Mouse (Mus musculus) hindbrain, embryonic 16.5 days (tissue): ENCODE results near the gene Diaph2. TPM values are rescaled to one million over a fixed set of nuclear protein-coding genes. Genes with fewer than 3 reads are reported as not detected.
"Not testable (repeated sequence)": the region's sequence is repeated elsewhere in the genome, so short reads cannot be mapped to it uniquely, and the experiment has no call there.

Source experiments
- ATAC-seq: fragments of 200-750 bp; cut with Nextera tagmentation; 2 replicates; pipeline ENCODE4 v1.8.0; 2017; ENCODE audit warnings: moderate TSS enrichment, moderate library complexity
- H3K27ac ChIP-seq: fragments of 300-500 bp; sonication (generic); 2 replicates; pipeline ENCODE4 v1.5.1; 2014; ENCODE audit warnings: low read depth, mild to moderate bottlenecking, control low read depth, low read length, moderate library complexity
- H3K27me3 ChIP-seq: fragments of 300-500 bp; sonication (generic); replicated peaks from 2 replicates; pipeline ENCODE4 v1.6.1; 2014; ENCODE audit warnings: low read length; ENCODE audit not compliant: control insufficient read depth, insufficient read depth
- H3K36me3 ChIP-seq: fragments of 300-500 bp; sonication (generic); 2 replicates; pipeline ENCODE4 v1.6.1; 2014; ENCODE audit warnings: mild to moderate bottlenecking, low read length, moderate library complexity, mixed read lengths; ENCODE audit not compliant: control insufficient read depth, insufficient read depth
- H3K4me1 ChIP-seq: fragments of 300-500 bp; sonication (generic); 2 replicates; pipeline ENCODE4 v1.6.1; 2014; ENCODE audit warnings: low read depth, low read length; ENCODE audit not compliant: control insufficient read depth, insufficient read depth
- H3K4me2 ChIP-seq: fragments of 300-500 bp; sonication (generic); 2 replicates; pipeline ENCODE4 v1.6.1; 2014; ENCODE audit warnings: mild to moderate bottlenecking, low read length, control low read depth, moderate library complexity
- H3K4me3 ChIP-seq: fragments of 300-500 bp; sonication (generic); 2 replicates; pipeline ENCODE4 v1.5.1; 2014; ENCODE audit warnings: mild to moderate bottlenecking, low read length, control low read depth, moderate library complexity
- H3K9ac ChIP-seq: fragments of 300-500 bp; sonication (generic); 2 replicates; pipeline ENCODE4 v1.6.1; 2014; ENCODE audit warnings: low read depth, mild to moderate bottlenecking, control low read depth, low read length, moderate library complexity
- H3K9me3 ChIP-seq: fragments of 300-500 bp; sonication (generic); 2 replicates; pipeline ENCODE4 v1.6.1; 2014; ENCODE audit warnings: mild to moderate bottlenecking, low read length, moderate library complexity; ENCODE audit not compliant: control insufficient read depth
- WGBS: fragments of 180-500 bp; shearing (Covaris S2); extraction: QIAGEN DNeasy Blood & Tissue Kit; methylation state at CpG from one replicate; pipeline ENCODE4 v1.1.7; 2014; 5-methylcytosine and 5-hydroxymethylcytosine counted together
- polyA plus RNA-seq: library from polyadenylated mRNA; unstranded; fragments of >200 nt; fragmentation: Nextera tagmentation; extraction: Ambion mirVana; gene quantifications from 2 replicates; pipeline ENCODE4 v1.2.1, GENCODE M21; 2015

Diaph2 gene
- polyA plus RNA-seq, 1 experiment from 2014 or later: 2.9 TPM

- no peaks in the 10 kb centered on the region for H3K27me3 ChIP-seq
- no peak overlapping the region for H3K9ac ChIP-seq
- ATAC-seq: no peak
These were observed 258.7 kb downstream of the Diaph2 start for GRCm38 (mm10) chrX:130008210-130008609.

GRCm38 (mm10) chrX:130019735-130020134, 270.2 kb downstream of the Diaph2 start:
- Histone ChIP-seq H3K4me2 (no peak overlapping the region), H3K36me3 (no peaks in the 10 kb centered on the region), H3K4me1 (no peaks in the 10 kb centered on the region), H3K9ac (no peak overlapping the region), H3K4me3 (no peak overlapping the region), H3K9me3 (no peaks in the 10 kb centered on the region), H3K27me3 (no peaks in the 10 kb centered on the region), H3K27ac (no peak overlapping the region)
- ATAC-seq: no peak
- 76% methylated on average over 1 of the region's 1 CpGs for WGBS

More at GRCm38 (mm10) chrX:130008210-130008609, 258.7 kb downstream of the Diaph2 start:
- H3K27ac ChIP-seq: no peak overlapping the region
- H3K4me3 ChIP-seq: no peak overlapping the region
- no peak overlapping the region for H3K4me2 ChIP-seq
- H3K4me1 ChIP-seq: no peaks in the 10 kb centered on the region
- no peaks in the 10 kb centered on the region for H3K36me3 ChIP-seq
- H3K9me3 ChIP-seq: no peaks in the 10 kb centered on the region

GRCm38 (mm10) chrX:130044525-130044924, 295.0 kb downstream of the Diaph2 start:
- Histone ChIP-seq H3K9me3 (no peaks in the 10 kb centered on the region), H3K4me3 (no peak overlapping the region), H3K4me1 (no peaks in the 10 kb centered on the region), H3K4me2 (no peak overlapping the region), H3K9ac (no peak overlapping the region), H3K27ac (no peak overlapping the region), H3K36me3 (no peaks in the 10 kb centered on the region), H3K27me3 (no peaks in the 10 kb centered on the region)
- ATAC-seq: no peak
- 83% methylated on average over 1 of the region's 1 CpGs for WGBS

- no peaks in the 10 kb centered on the region for H3K36me3 ChIP-seq
- H3K27me3 ChIP-seq: no peaks in the 10 kb centered on the region
- no peak overlapping the region for H3K4me3 ChIP-seq
- H3K27ac ChIP-seq: no peak overlapping the region
- ATAC-seq: no peak
- no peaks in the 10 kb centered on the region for H3K4me1 ChIP-seq
- H3K9ac ChIP-seq: no peak overlapping the region
- 0 out of 2 replicates have a peak, but pooled peaks cover 2% of the 10 kb centered on the region for H3K9me3 ChIP-seq
- no peak overlapping the region for H3K4me2 ChIP-seq
These were observed 399.7 kb downstream of the Diaph2 start for GRCm38 (mm10) chrX:130149216-130149615.

- Histone ChIP-seq H3K4me2 (no peak overlapping the region), H3K4me1 (no peaks in the 10 kb centered on the region), H3K36me3 (no peaks in the 10 kb centered on the region), H3K9me3 (0 out of 2 replicates have a peak, but pooled peaks cover 2% of the 10 kb centered on the region), H3K4me3 (no peak overlapping the region), H3K9ac (no peak overlapping the region), H3K27me3 (no peaks in the 10 kb centered on the region), H3K27ac (no peak overlapping the region)
- no peak for ATAC-seq
- 82% methylated on average over 1 of the region's 1 CpGs for WGBS
These were observed 402.6 kb downstream of the Diaph2 start for GRCm38 (mm10) chrX:130152164-130152563.

GRCm38 (mm10) chrX:130173126-130173525, 423.6 kb downstream of the Diaph2 start:
- H3K4me2 ChIP-seq: no peak overlapping the region
- H3K4me1 ChIP-seq: no peaks in the 10 kb centered on the region
- no peak overlapping the region for H3K27ac ChIP-seq
- ATAC-seq: no peak
- no peak overlapping the region for H3K9ac ChIP-seq
- no peak overlapping the region for H3K4me3 ChIP-seq
- no peaks in the 10 kb centered on the region for H3K9me3 ChIP-seq
- H3K36me3 ChIP-seq: no peaks in the 10 kb centered on the region
- H3K27me3 ChIP-seq: no peaks in the 10 kb centered on the region
- 81% methylated on average over 2 of the region's 2 CpGs for WGBS

- H3K9ac ChIP-seq: no peak overlapping the region
- H3K4me3 ChIP-seq: no peak overlapping the region
- no peaks in the 10 kb centered on the region for H3K36me3 ChIP-seq
- no peaks in the 10 kb centered on the region for H3K9me3 ChIP-seq
- no peaks in the 10 kb centered on the region for H3K27me3 ChIP-seq
- no peak for ATAC-seq
- H3K4me1 ChIP-seq: no peaks in the 10 kb centered on the region
- H3K27ac ChIP-seq: no peak overlapping the region
- no peak overlapping the region for H3K4me2 ChIP-seq
- 40% methylated on average over 1 of the region's 1 CpGs for WGBS
These were observed 438.3 kb downstream of the Diaph2 start for GRCm38 (mm10) chrX:130187891-130188290.

- no peaks in the 10 kb centered on the region for H3K27me3 ChIP-seq
- no peak overlapping the region for H3K9ac ChIP-seq
- WGBS: 88% methylated on average over 2 of the region's 2 CpGs
- H3K36me3 ChIP-seq: no peaks in the 10 kb centered on the region
- no peaks in the 10 kb centered on the region for H3K4me1 ChIP-seq
- no peaks in the 10 kb centered on the region for H3K9me3 ChIP-seq
- H3K27ac ChIP-seq: no peak overlapping the region
- H3K4me2 ChIP-seq: no peak overlapping the region
- H3K4me3 ChIP-seq: no peak overlapping the region
- no peak for ATAC-seq
These were observed 438.9 kb downstream of the Diaph2 start for GRCm38 (mm10) chrX:130188449-130188848.

- no peaks in the 10 kb centered on the region for H3K27me3 ChIP-seq
- no peak overlapping the region for H3K4me3 ChIP-seq
- no peaks in the 10 kb centered on the region for H3K4me1 ChIP-seq
- no peak overlapping the region for H3K4me2 ChIP-seq
- no peak overlapping the region for H3K9ac ChIP-seq
- ATAC-seq: no peak
- no peaks in the 10 kb centered on the region for H3K36me3 ChIP-seq
- H3K27ac ChIP-seq: no peak overlapping the region
- H3K9me3 ChIP-seq: no peaks in the 10 kb centered on the region
These were observed 439.7 kb downstream of the Diaph2 start for GRCm38 (mm10) chrX:130189250-130189649.

GRCm38 (mm10) chrX:130197412-130197811, 447.9 kb downstream of the Diaph2 start:
- WGBS: 88% methylated on average over 3 of the region's 3 CpGs
- not testable (repeated sequence) for H3K27ac ChIP-seq, H3K4me1 ChIP-seq, H3K4me3 ChIP-seq, H3K4me2 ChIP-seq, H3K36me3 ChIP-seq, H3K9ac ChIP-seq, ATAC-seq, H3K27me3 ChIP-seq, H3K9me3 ChIP-seq
